Mouse (Mus musculus): Measurements from ENCODE around the gene Tmem256. TPM values are rescaled to one million over a fixed set of nuclear protein-coding genes. Genes with fewer than 3 reads are reported as not detected.

Tmem256 gene
- polyA plus RNA-seq, 1 experiment from 2014 or later = 584 TPM

DNA sequence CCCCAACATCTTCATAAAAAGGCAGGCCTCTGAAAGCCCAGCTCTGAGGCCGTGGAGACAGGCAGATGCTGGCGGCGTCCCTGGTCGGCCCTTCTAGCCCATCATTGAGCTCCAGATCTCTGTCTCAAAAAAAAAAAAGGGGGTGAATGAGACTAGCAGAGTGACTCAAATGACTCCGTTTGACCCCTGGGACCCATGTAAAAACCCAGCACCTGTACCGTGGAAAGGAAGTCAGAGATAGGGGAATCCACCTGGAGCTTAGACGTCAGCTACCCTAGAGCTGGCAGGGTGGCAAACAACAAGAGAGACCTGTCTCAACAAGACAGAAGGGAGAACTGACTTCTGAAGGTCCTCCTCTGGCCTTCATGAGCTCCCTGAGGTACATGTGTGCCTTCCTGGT is 33.5 kb downstream of the Tmem256 start:
- H3K4me3 ChIP-seq (ENCODE audit: low read depth, low read length) = no peak overlapping the region
- TF ChIP-seq CTCF (IDR thresholded peaks at IDR 0.05; ENCODE audit: low read depth) = no peak
- no peaks in the 10 kb centered on the region for H3K9me3 ChIP-seq (ENCODE audit: control insufficient read depth)
- H3K36me3 ChIP-seq (ENCODE audit: control insufficient read depth, insufficient read depth) = no peaks in the 10 kb centered on the region
- no peak for ATAC-seq
- H3K9ac ChIP-seq (ENCODE audit: low read depth, low read length) = no peak overlapping the region
- H3K4me1 ChIP-seq (replicated peaks; ENCODE audit: control insufficient read depth, insufficient read depth, low read length) = no peaks in the 10 kb centered on the region
- H3K27ac ChIP-seq (ENCODE audit: low read depth, low read length) = no peak overlapping the region
- 86% methylated on average over 7 of the region's 7 CpGs for WGBS
- H3K4me2 ChIP-seq (replicated peaks; ENCODE audit: low read depth) = no peak overlapping the region
- no peaks in the 10 kb centered on the region for H3K27me3 ChIP-seq (replicated peaks; ENCODE audit: control insufficient read depth, insufficient read depth, low read length)

GRCm38 (mm10) chr11:69872451-69872850 is 34.1 kb downstream of the Tmem256 start:
- 82% methylated on average over 4 of the region's 4 CpGs for WGBS
- Histone ChIP-seq H3K36me3 (ENCODE audit: control insufficient read depth, insufficient read depth) (no peaks in the 10 kb centered on the region), H3K27me3 (replicated peaks; ENCODE audit: control insufficient read depth, insufficient read depth, low read length) (no peaks in the 10 kb centered on the region), H3K9me3 (ENCODE audit: control insufficient read depth) (no peaks in the 10 kb centered on the region), H3K4me3 (ENCODE audit: low read depth, low read length) (no peak overlapping the region), H3K9ac (ENCODE audit: low read depth, low read length) (no peak overlapping the region), H3K4me1 (replicated peaks; ENCODE audit: control insufficient read depth, insufficient read depth, low read length) (no peaks in the 10 kb centered on the region), H3K27ac (ENCODE audit: low read depth, low read length) (no peak overlapping the region), H3K4me2 (replicated peaks; ENCODE audit: low read depth) (no peak overlapping the region)
- ATAC-seq = no peak
- no peak for TF ChIP-seq CTCF (IDR thresholded peaks at IDR 0.05; ENCODE audit: low read depth)

DNA sequence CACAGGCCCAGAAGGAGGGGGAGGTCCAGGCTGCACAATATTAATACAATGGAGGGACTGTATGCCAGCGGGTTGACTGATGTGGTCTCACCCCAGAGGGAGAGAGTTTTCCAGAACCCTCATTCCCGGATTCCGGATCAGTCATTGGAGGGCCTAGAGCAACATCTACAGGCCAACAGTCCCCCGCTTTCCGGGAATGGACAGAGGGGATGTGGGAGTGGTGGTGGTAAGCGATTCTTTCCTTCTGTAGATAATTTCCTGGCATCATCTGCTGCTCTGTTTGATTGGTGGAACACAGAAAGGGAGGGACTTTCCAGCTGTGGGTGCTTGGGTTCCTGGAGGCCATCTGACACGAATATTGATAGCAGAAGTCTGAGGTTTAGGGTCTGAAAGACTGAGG is 37.9 kb downstream of the Tmem256 start:
- no peaks in the 10 kb centered on the region for H3K27me3 ChIP-seq (replicated peaks; ENCODE audit: control insufficient read depth, insufficient read depth, low read length)
- TF ChIP-seq CTCF (IDR thresholded peaks at IDR 0.05; ENCODE audit: low read depth) = no peak
- 44% methylated on average over 7 of the region's 7 CpGs for WGBS
- H3K9ac ChIP-seq (ENCODE audit: low read depth, low read length) = no peak overlapping the region
- ATAC-seq = no peak
- H3K9me3 ChIP-seq (ENCODE audit: control insufficient read depth) = no peaks in the 10 kb centered on the region
- no peaks in the 10 kb centered on the region for H3K36me3 ChIP-seq (ENCODE audit: control insufficient read depth, insufficient read depth)
- peak overlapping the region; percentile 28; the same call in 1 of the 2 replicates for H3K27ac ChIP-seq (ENCODE audit: low read depth, low read length)
- H3K4me2 ChIP-seq (replicated peaks; ENCODE audit: low read depth) = peak overlapping the region; percentile 35; the same call in 1 of the 2 replicates
- H3K4me1 ChIP-seq (replicated peaks; ENCODE audit: control insufficient read depth, insufficient read depth, low read length) = peaks cover 5% of the 10 kb centered on the region; the same call in 1 of the 2 replicates
- no peak overlapping the region for H3K4me3 ChIP-seq (ENCODE audit: low read depth, low read length)

GRCm38 (mm10) chr11:69876867-69877266 is 38.6 kb downstream of the Tmem256 start:
- H3K9ac ChIP-seq (ENCODE audit: low read depth, low read length) = no peak overlapping the region; the same call in 1 of the 2 replicates
- ATAC-seq = peak; percentile 39
- WGBS = 3% methylated on average over 12 of the region's 12 CpGs
- peak; percentile 95 for TF ChIP-seq CTCF (IDR thresholded peaks at IDR 0.05; ENCODE audit: low read depth)
- no peak overlapping the region; the same call in 1 of the 2 replicates for H3K27ac ChIP-seq (ENCODE audit: low read depth, low read length)
- no peaks in the 10 kb centered on the region for H3K36me3 ChIP-seq (ENCODE audit: control insufficient read depth, insufficient read depth)
- peak overlapping the region; percentile 35 for H3K4me2 ChIP-seq (replicated peaks; ENCODE audit: low read depth)
- no peaks in the 10 kb centered on the region for H3K9me3 ChIP-seq (ENCODE audit: control insufficient read depth)
- no peak overlapping the region for H3K4me3 ChIP-seq (ENCODE audit: low read depth, low read length)
- H3K4me1 ChIP-seq (replicated peaks; ENCODE audit: control insufficient read depth, insufficient read depth, low read length) = peaks cover 5% of the 10 kb centered on the region; the same call in 1 of the 2 replicates
- no peaks in the 10 kb centered on the region for H3K27me3 ChIP-seq (replicated peaks; ENCODE audit: control insufficient read depth, insufficient read depth, low read length)

DNA sequence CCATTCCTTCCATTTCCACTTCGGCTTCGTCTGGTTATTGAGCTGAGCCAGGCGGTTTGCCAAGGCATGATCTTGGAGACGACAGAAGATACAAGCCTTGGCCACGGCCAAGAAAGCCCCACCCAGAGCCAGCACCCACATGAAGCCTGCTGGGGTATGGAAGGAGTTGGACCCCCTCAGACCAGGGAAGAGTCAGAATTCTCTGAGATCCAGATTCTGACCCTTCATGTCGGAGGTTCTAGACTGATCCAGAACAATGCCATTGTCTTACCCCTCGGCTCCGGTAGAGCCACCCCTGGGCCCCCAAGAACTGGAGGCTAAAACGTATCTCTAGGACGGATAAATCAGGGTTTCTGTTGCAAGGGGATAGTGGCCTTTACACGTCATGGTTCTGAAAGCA is 39.6 kb downstream of the Tmem256 start, which contains the start of gene Tmem95:
Gene Tmem95 (minus strand): TSS at position 141 of the 400 bp plus-strand sequence.
- Histone ChIP-seq H3K4me2 (replicated peaks; ENCODE audit: low read depth) (peak within 1 kb of the TSS; percentile 87), H3K27ac (ENCODE audit: low read depth, low read length) (no peak within 1 kb of the TSS; the same call in 1 of the 2 replicates), H3K36me3 (ENCODE audit: control insufficient read depth, insufficient read depth) (no peaks in the 10 kb centered on the region), H3K4me1 (replicated peaks; ENCODE audit: control insufficient read depth, insufficient read depth, low read length) (peaks cover 5% of the 10 kb centered on the region; the same call in 1 of the 2 replicates), H3K9ac (ENCODE audit: low read depth, low read length) (no peak within 1 kb of the TSS; the same call in 1 of the 2 replicates), H3K27me3 (replicated peaks; ENCODE audit: control insufficient read depth, insufficient read depth, low read length) (no peaks in the 10 kb centered on the region), H3K4me3 (ENCODE audit: low read depth, low read length) (no peak within 1 kb of the TSS), H3K9me3 (ENCODE audit: control insufficient read depth) (no peaks in the 10 kb centered on the region)
- ATAC-seq = no peak
- TF ChIP-seq CTCF (IDR thresholded peaks at IDR 0.05; ENCODE audit: low read depth) = no peak
- 91% methylated on average over 11 of the region's 11 CpGs for whole genome bisulfite sequencing

DNA sequence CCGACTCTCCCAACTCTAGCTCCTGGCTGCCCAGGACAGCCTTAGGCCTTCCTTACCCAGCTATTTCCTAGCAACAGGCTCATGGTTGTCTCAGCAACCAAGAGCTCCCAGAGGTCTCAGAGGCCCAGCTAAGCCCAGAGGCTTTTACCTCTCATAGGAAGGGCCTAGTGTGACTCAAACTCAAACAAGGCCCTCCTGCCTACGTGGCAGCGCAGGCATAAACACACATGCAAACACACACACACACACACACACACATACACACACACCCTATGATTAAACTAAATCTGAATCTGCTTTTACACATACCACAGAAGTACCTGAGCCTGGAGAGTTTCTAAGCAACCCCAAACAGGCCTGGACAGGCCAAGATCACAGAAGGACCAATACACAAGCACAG is 40.1 kb downstream of the Tmem256 start:
- ATAC-seq = no peak
- H3K9ac ChIP-seq (ENCODE audit: low read depth, low read length) = no peak overlapping the region
- no peak for TF ChIP-seq CTCF (IDR thresholded peaks at IDR 0.05; ENCODE audit: low read depth)
- no peaks in the 10 kb centered on the region for H3K27me3 ChIP-seq (replicated peaks; ENCODE audit: control insufficient read depth, insufficient read depth, low read length)
- H3K4me3 ChIP-seq (ENCODE audit: low read depth, low read length) = no peak overlapping the region
- H3K9me3 ChIP-seq (ENCODE audit: control insufficient read depth) = no peaks in the 10 kb centered on the region
- WGBS = 81% methylated on average over 3 of the region's 3 CpGs
- H3K27ac ChIP-seq (ENCODE audit: low read depth, low read length) = no peak overlapping the region
- H3K4me2 ChIP-seq (replicated peaks; ENCODE audit: low read depth) = no peak overlapping the region
- peaks cover 5% of the 10 kb centered on the region; the same call in 1 of the 2 replicates for H3K4me1 ChIP-seq (replicated peaks; ENCODE audit: control insufficient read depth, insufficient read depth, low read length)
- no peaks in the 10 kb centered on the region for H3K36me3 ChIP-seq (ENCODE audit: control insufficient read depth, insufficient read depth)

All from intestine, postnatal 0 days (tissue).